Mouse (Mus musculus) liver, embryonic 16.5 days (tissue): ENCODE data around the gene Cacna1g. TPM values are rescaled to one million over a fixed set of nuclear protein-coding genes. Genes with fewer than 3 reads are reported as not detected.
"Not testable (repeated sequence)": the region's sequence is repeated elsewhere in the genome, so short reads cannot be mapped to it uniquely, and the experiment has no call there.

Source experiments
- ATAC-seq: fragments of 200-750 bp; cut with Nextera tagmentation; 2 replicates; pipeline ENCODE4 v1.8.0; 2017; ENCODE audit warnings: low read depth, mild to moderate bottlenecking, moderate number of reproducible peaks, moderate library complexity
- H3K27ac ChIP-seq: fragments of 300-500 bp; sonication (generic); 2 replicates; pipeline ENCODE4 v1.5.1; 2014; ENCODE audit warnings: mild to moderate bottlenecking, low read length
- H3K27me3 ChIP-seq: fragments of 300-500 bp; sonication (generic); 2 replicates; pipeline ENCODE4 v1.6.1; 2014; ENCODE audit warnings: low read depth, low read length, mixed read lengths; ENCODE audit not compliant: control insufficient read depth, insufficient read depth
- H3K36me3 ChIP-seq: fragments of 300-500 bp; sonication (generic); 2 replicates; pipeline ENCODE4 v1.6.1; 2014; ENCODE audit warnings: mild to moderate bottlenecking; ENCODE audit not compliant: control insufficient read depth, insufficient read depth
- H3K4me1 ChIP-seq: fragments of 300-500 bp; sonication (generic); 2 replicates; pipeline ENCODE4 v1.6.1; 2014; ENCODE audit warnings: low read depth, low read length, mixed read lengths; ENCODE audit not compliant: control insufficient read depth
- H3K4me2 ChIP-seq: fragments of 300-500 bp; sonication (generic); 2 replicates; pipeline ENCODE4 v1.6.1; 2014; ENCODE audit warnings: low read depth, low read length, mixed read lengths
- H3K4me3 ChIP-seq: fragments of 300-500 bp; sonication (generic); 2 replicates; pipeline ENCODE4 v1.5.1; 2014; ENCODE audit warnings: low read depth, mild to moderate bottlenecking, low read length
- H3K9ac ChIP-seq: fragments of 300-500 bp; sonication (generic); 2 replicates; pipeline ENCODE4 v1.6.1; 2014; ENCODE audit warnings: low read depth, low read length
- H3K9me3 ChIP-seq: fragments of 300-500 bp; sonication (generic); replicated peaks from 2 replicates; pipeline ENCODE4 v1.6.1; 2016; ENCODE audit warnings: low read length; ENCODE audit not compliant: control insufficient read depth
- WGBS: fragments of 180-500 bp; shearing (Covaris S2); extraction: QIAGEN DNeasy Blood & Tissue Kit; methylation state at CpG from one replicate; pipeline ENCODE4 v1.1.7; 2014; ENCODE audit not compliant: insufficient replicate concordance; 5-methylcytosine and 5-hydroxymethylcytosine counted together
- polyA plus RNA-seq: library from polyadenylated mRNA; unstranded; fragments of >200 nt; fragmentation: Nextera tagmentation; extraction: Ambion mirVana; gene quantifications from 2 replicates; pipeline ENCODE4 v1.2.1, GENCODE M21; 2015

Gene Cacna1g
- polyA plus RNA-seq, 1 experiment from 2014 or later = 1.9 TPM

DNA sequence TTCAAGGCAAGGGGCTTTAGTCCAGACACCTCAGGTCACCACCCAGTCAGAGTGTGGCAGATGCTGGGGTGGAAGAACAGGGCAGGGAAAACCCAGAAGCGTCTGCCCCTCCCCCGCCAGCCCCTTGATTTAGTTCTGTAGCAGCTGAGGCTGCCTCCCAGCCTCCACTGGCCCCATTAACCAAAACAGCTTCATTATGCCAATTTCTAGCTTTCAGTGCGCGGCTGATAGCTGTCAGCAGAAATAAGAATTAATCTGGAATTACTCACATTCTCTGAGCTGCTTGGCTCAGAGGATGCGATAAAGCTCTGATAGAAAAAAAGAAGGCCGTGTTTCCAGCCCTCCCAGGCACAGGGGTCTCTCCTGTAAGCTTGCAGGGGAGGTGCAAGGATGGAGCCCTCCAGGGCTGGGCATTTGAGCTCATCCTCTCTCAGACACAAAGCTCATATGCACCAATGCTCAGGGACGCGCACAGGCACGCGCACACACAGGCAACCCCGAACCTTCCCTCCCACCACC lies 66.1 kb downstream of the Cacna1g start:
- no peak overlapping the region for H3K9ac ChIP-seq
- no peak overlapping the region for H3K4me2 ChIP-seq
- no peaks in the 10 kb centered on the region for H3K36me3 ChIP-seq
- H3K4me1 ChIP-seq = no peaks in the 10 kb centered on the region
- H3K9me3 ChIP-seq = no peaks in the 10 kb centered on the region
- no peak overlapping the region for H3K27ac ChIP-seq
- no peak overlapping the region for H3K4me3 ChIP-seq
- H3K27me3 ChIP-seq = peaks cover 10% of the 10 kb centered on the region; the same call in 1 of the 2 replicates
- WGBS = 50% methylated on average over 11 of the region's 11 CpGs
- no peak for ATAC-seq

GRCm38 (mm10) chr11:94405348-94405747 lies 68.7 kb downstream of the Cacna1g start:
- ATAC-seq = no peak
- Histone ChIP-seq H3K9ac (no peak overlapping the region), H3K4me3 (no peak overlapping the region), H3K4me2 (no peak overlapping the region), H3K27me3 (peaks cover 7% of the 10 kb centered on the region; the same call in 1 of the 2 replicates), H3K9me3 (no peaks in the 10 kb centered on the region), H3K27ac (no peak overlapping the region), H3K36me3 (no peaks in the 10 kb centered on the region), H3K4me1 (no peaks in the 10 kb centered on the region)
- 36% methylated on average over 6 of the region's 6 CpGs for WGBS

GRCm38 (mm10) chr11:94404641-94405260 lies 69.2 kb downstream of the Cacna1g start:
- Histone ChIP-seq H3K9me3 (no peaks in the 10 kb centered on the region), H3K27ac (no peak overlapping the region), H3K4me1 (no peaks in the 10 kb centered on the region), H3K4me3 (no peak overlapping the region), H3K4me2 (no peak overlapping the region), H3K36me3 (no peaks in the 10 kb centered on the region), H3K27me3 (peaks cover 7% of the 10 kb centered on the region; the same call in 1 of the 2 replicates), H3K9ac (no peak overlapping the region)
- peak; percentile 39 for ATAC-seq
- 17% methylated on average over 11 of the region's 11 CpGs for WGBS

DNA sequence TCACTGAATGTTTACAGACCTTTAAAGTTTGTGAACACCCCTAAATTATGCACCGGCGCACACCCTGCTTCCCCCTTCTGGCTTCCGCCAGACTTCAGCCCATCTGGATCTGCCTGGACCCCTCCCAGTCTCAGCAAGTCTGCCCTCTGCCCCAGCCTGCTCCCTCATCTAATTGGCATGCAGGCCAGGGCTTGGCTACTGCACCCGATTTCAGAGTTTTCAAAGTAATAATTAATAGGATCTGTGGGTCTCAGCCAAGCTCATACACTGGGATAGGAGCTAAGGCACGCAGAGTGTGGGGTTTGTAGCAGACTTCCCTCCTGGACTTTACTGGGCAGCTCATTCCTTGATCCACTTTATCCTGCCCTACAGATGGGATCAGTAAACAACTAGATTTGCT lies 69.8 kb downstream of the Cacna1g start:
- Histone ChIP-seq H3K27me3 (peaks cover 7% of the 10 kb centered on the region; the same call in 1 of the 2 replicates), H3K4me3 (no peak overlapping the region), H3K4me1 (no peaks in the 10 kb centered on the region), H3K9ac (no peak overlapping the region), H3K4me2 (no peak overlapping the region), H3K36me3 (no peaks in the 10 kb centered on the region), H3K27ac (no peak overlapping the region), H3K9me3 (no peaks in the 10 kb centered on the region)
- 49% methylated on average over 5 of the region's 5 CpGs for WGBS
- ATAC-seq = no peak

DNA sequence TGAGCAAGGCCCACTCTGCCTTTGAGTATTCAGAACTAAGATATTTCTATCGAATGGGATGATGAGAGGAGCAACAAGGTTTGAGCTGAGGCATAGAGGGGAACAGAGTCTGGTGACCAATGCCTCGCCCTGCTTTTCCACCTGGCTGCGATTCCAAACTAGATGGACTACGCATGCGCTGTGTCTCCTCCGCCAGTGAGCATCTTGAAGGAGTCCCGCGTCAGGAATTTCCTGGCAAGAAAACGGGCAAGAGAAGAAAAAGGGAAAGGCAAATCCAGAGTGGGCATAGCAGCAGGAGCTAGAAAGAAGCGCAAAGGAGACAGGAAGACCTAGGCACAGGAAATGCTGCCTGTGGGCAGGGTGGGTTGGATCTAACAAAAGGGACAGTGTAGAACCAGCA lies 70.2 kb downstream of the Cacna1g start:
- no peak overlapping the region for H3K9ac ChIP-seq
- no peak overlapping the region for H3K4me3 ChIP-seq
- no peaks in the 10 kb centered on the region for H3K4me1 ChIP-seq
- peaks cover 7% of the 10 kb centered on the region; the same call in 1 of the 2 replicates for H3K27me3 ChIP-seq
- H3K36me3 ChIP-seq = no peaks in the 10 kb centered on the region
- H3K9me3 ChIP-seq = no peaks in the 10 kb centered on the region
- no peak overlapping the region for H3K4me2 ChIP-seq
- H3K27ac ChIP-seq = no peak overlapping the region
- ATAC-seq = no peak
- 78% methylated on average over 10 of the region's 10 CpGs for WGBS

- Histone ChIP-seq H3K36me3 (no peaks in the 10 kb centered on the region), H3K4me3 (no peak overlapping the region), H3K9ac (no peak overlapping the region), H3K4me1 (no peaks in the 10 kb centered on the region), H3K4me2 (no peak overlapping the region), H3K27me3 (peaks cover 7% of the 10 kb centered on the region; the same call in 1 of the 2 replicates), H3K9me3 (no peaks in the 10 kb centered on the region), H3K27ac (no peak overlapping the region)
- 68% methylated on average over 5 of the region's 5 CpGs for WGBS
- no peak for ATAC-seq
Observed at GRCm38 (mm10) chr11:94402731-94403130, 71.3 kb downstream of the Cacna1g start.

- not testable (repeated sequence) for H3K4me1 ChIP-seq, H3K9ac ChIP-seq, H3K27ac ChIP-seq, ATAC-seq, H3K9me3 ChIP-seq, H3K4me2 ChIP-seq, H3K36me3 ChIP-seq, H3K27me3 ChIP-seq, H3K4me3 ChIP-seq
- WGBS = 68% methylated on average over 4 of the region's 4 CpGs
Observed at GRCm38 (mm10) chr11:94402029-94402428, 72.0 kb downstream of the Cacna1g start.

GRCm38 (mm10) chr11:94400996-94401395 lies 73.0 kb downstream of the Cacna1g start:
- H3K27ac ChIP-seq = no peak overlapping the region
- H3K9me3 ChIP-seq = no peaks in the 10 kb centered on the region
- no peaks in the 10 kb centered on the region for H3K36me3 ChIP-seq
- H3K4me3 ChIP-seq = no peak overlapping the region
- ATAC-seq = no peak
- H3K27me3 ChIP-seq = peaks cover 1% of the 10 kb centered on the region; the same call in 1 of the 2 replicates
- 58% methylated on average over 6 of the region's 6 CpGs for WGBS
- no peak overlapping the region for H3K4me2 ChIP-seq
- no peak overlapping the region for H3K9ac ChIP-seq
- no peaks in the 10 kb centered on the region for H3K4me1 ChIP-seq

DNA sequence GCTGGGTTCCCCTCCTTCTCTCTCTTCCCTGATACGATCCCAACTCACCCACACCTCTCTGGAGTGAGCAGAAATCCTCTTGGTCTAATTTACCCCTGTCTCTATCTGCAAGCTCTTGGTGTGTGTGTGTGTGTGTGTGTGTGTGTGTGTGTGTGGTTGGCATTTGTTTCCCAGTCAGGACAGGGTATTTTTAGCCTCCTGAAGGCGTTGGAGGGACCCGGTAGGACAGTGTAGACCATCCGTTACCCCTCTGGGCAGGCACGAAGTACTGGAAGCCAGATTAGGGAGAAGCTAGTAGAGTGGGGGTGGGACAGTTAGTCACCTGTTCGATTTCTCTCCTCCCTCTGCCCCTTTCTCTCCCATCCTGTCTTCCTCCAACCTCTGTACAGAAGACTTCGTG lies 79.9 kb downstream of the Cacna1g start:
- H3K27me3 ChIP-seq = peaks cover 9% of the 10 kb centered on the region
- 59% methylated on average over 7 of the region's 7 CpGs for WGBS

More for the DNA sequence above, 79.9 kb downstream of the Cacna1g start:
- Histone ChIP-seq H3K9ac (no peak overlapping the region), H3K36me3 (no peaks in the 10 kb centered on the region), H3K4me3 (no peak overlapping the region), H3K4me2 (no peak overlapping the region), H3K27ac (no peak overlapping the region), H3K4me1 (no peaks in the 10 kb centered on the region; the same call in 1 of the 2 replicates), H3K9me3 (no peaks in the 10 kb centered on the region)
- no peak for ATAC-seq
